Mouse (Mus musculus) liver, adult 2 months (tissue): ENCODE results near the gene Ctso.

Experiments used
- CTCF ChIP-seq: fragments of 200-500 bp; IDR thresholded peaks from 2 replicates; pipeline ENCODE4 v1.5.1; 2011; ENCODE audit warnings: low read depth, low read length, control low read depth
- POLR2A ChIP-seq: fragments of 200-500 bp; IDR thresholded peaks from 2 replicates; pipeline ENCODE4 v1.6.1; 2011; ENCODE audit warnings: low read length, control low read depth; ENCODE audit not compliant: insufficient read depth; ENCODE audit errors: extremely low read depth

DNA sequence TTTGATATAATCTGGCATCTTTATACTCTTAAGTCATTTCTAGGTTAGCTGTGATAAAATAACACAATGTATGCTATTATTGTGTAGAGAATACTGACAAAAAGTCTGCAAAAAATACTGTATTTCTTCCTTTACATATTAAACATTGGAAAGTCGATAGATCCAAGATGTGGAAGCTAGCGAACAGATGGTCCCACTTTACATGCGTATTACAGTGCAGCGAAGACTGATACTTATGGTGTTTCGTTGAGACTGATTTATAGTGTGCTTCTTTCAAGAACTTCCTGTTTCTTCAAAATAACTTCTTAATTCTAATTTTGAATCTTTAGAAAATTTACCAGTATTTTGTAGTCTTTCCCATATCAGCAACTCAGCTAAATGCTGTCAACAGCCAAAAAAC is 25.1 kb downstream of the Ctso start:
- TF ChIP-seq POLR2A: no peak
- TF ChIP-seq CTCF: no peak
